8 mouse cellular contexts compared by ENCODE assay signal in genomic region chr2:180103978-180104658, GRCm38 (mm10). TPM values are rescaled to one million over a fixed set of nuclear protein-coding genes. Genes with fewer than 3 reads are reported as not detected.
A peak's percentile ranks its signal among the peaks of the same experiment; 100 is the strongest.
DNase-seq lines count a peak whose midpoint lies in the region; ATAC-seq lines count a peak whose summit lies in the region.
"Had no signal": no experiment of that assay in that cellular context is flagged by ENCODE, and none has a peak within 500 bp of the region (broad histone marks: within the 10 kb centered on the region; RNA-seq: fewer than 3 reads in every experiment).

TSS of gene Hrh3 (minus strand) at chr2:180104488.

- H3K4me2 ChIP-seq in intestine, embryonic 16.5 days (ENCODE audit: low read depth, low read length): peak within 1 kb of the TSS; percentile 98
- H3K4me2 ChIP-seq in limb, embryonic 12.5 days: peak within 1 kb of the TSS; percentile 99
- H3K4me2 ChIP-seq in midbrain, embryonic 12.5 days (replicated peaks): peak within 1 kb of the TSS; percentile 83

- peak; percentile 89 for ATAC-seq in intestine, embryonic 16.5 days
- ATAC-seq in limb, embryonic 12.5 days (ENCODE audit: insufficient number of reproducible peaks, insufficient read depth, low FRiP score, low TSS enrichment, low read depth): peak; percentile 85
- ATAC-seq in midbrain, embryonic 12.5 days (ENCODE audit: low FRiP score, low read depth): peak; percentile 79

- no peak within 1 kb of the TSS for H3K27ac ChIP-seq in intestine, embryonic 16.5 days (ENCODE audit: low read length)
- H3K27ac ChIP-seq in limb, embryonic 12.5 days: no peak within 1 kb of the TSS
- H3K27ac ChIP-seq in midbrain, embryonic 12.5 days (replicated peaks): peak within 1 kb of the TSS; percentile 40; the same call in 1 of the 2 replicates
- H3K27ac ChIP-seq: macrophage had no signal

- H3K4me1 ChIP-seq in intestine, embryonic 16.5 days (ENCODE audit: control insufficient read depth, insufficient read depth, low read length): peaks cover 16% of the 10 kb centered on the region
- peaks cover 22% of the 10 kb centered on the region for H3K4me1 ChIP-seq in limb, embryonic 12.5 days (replicated peaks)
- peaks cover 44% of the 10 kb centered on the region for H3K4me1 ChIP-seq in midbrain, embryonic 12.5 days

- peak; percentile 95 for DNase-seq in adrenal gland, adult 2 months
- DNase-seq in cerebellum, postnatal 25 days: peak; percentile 74 to 86
- DNase-seq in gastrocnemius, postnatal 36 days: peak; percentile 57 to 73
- peak; percentile 61 to 69 for DNase-seq in spleen, postnatal 14 days (ENCODE audit: low spot score in 2 of 2)

- H3K9me3 ChIP-seq in intestine, embryonic 16.5 days (ENCODE audit: control insufficient read depth, low read length): no peaks in the 10 kb centered on the region
- no peaks in the 10 kb centered on the region for H3K9me3 ChIP-seq in limb, embryonic 12.5 days
- no peaks in the 10 kb centered on the region for H3K9me3 ChIP-seq in midbrain, embryonic 12.5 days

- 0 out of 2 replicates have a peak within 1 kb of the TSS, but pooled peaks have one; percentile 29 for H3K9ac ChIP-seq in intestine, embryonic 16.5 days (ENCODE audit: low read depth, low read length)
- 0 out of 2 replicates have a peak within 1 kb of the TSS, but pooled peaks have one; percentile 31 for H3K9ac ChIP-seq in limb, embryonic 12.5 days (replicated peaks)
- H3K9ac ChIP-seq in midbrain, embryonic 12.5 days (replicated peaks): peak within 1 kb of the TSS; percentile 65

- peaks cover 59% of the 10 kb centered on the region for H3K27me3 ChIP-seq in intestine, embryonic 16.5 days (replicated peaks; ENCODE audit: control insufficient read depth, insufficient read depth, low read length)
- H3K27me3 ChIP-seq in limb, embryonic 12.5 days: peaks cover 85% of the 10 kb centered on the region
- H3K27me3 ChIP-seq in midbrain, embryonic 12.5 days: peaks cover 76% of the 10 kb centered on the region

- peak within 1 kb of the TSS; percentile 61 for H3K4me3 ChIP-seq in intestine, embryonic 16.5 days (ENCODE audit: low read length)
- peak within 1 kb of the TSS; percentile 53 for H3K4me3 ChIP-seq in limb, embryonic 12.5 days (replicated peaks)
- H3K4me3 ChIP-seq in midbrain, embryonic 12.5 days: peak within 1 kb of the TSS; percentile 60

- no peaks in the 10 kb centered on the region for H3K36me3 ChIP-seq in intestine, embryonic 16.5 days (ENCODE audit: control insufficient read depth, insufficient read depth, low read length)
- H3K36me3 ChIP-seq in limb, embryonic 12.5 days: no peaks in the 10 kb centered on the region
- no peaks in the 10 kb centered on the region for H3K36me3 ChIP-seq in midbrain, embryonic 12.5 days

- under 1% methylated on average over 76 of the region's 87 CpGs for WGBS in intestine, embryonic 16.5 days
- WGBS in limb, embryonic 12.5 days: under 1% methylated on average over 81 of the region's 87 CpGs
- WGBS in midbrain, embryonic 12.5 days: under 1% methylated on average over 67 of the region's 87 CpGs

- intact Hi-C loops in gastrocnemius, postnatal 36 days (cut with DNase I): no loop called here

RNA-seq across cellular contexts. Expression of gene Hrh3, which starts in this region (rescaled TPM):
- total RNA-seq in adrenal gland, adult 2 months (2021): not detected
- polyA plus RNA-seq in adrenal gland, adult 2 months (2012; rRNA removed): 0.16 and 0.86 TPM in 2 replicates
- not detected for total RNA-seq in gastrocnemius, postnatal 36 days (2021)
- polyA plus RNA-seq in intestine, embryonic 16.5 days (2015; fragmentation: Nextera tagmentation; extraction: Ambion mirVana): 0.07 and 0.09 TPM in 2 replicates
- 0.15 and 0.27 TPM in 2 replicates for polyA plus RNA-seq in limb, embryonic 12.5 days (2016; fragmentation: Nextera tagmentation; extraction: Ambion mirVana)
- polyA plus RNA-seq in midbrain, embryonic 12.5 days (2016; fragmentation: Nextera tagmentation; extraction: Ambion mirVana): 4.1 and 4.8 TPM in 2 replicates
- polyA plus RNA-seq: macrophage had no signal

Comparison
In these comparisons a context has a peak if more than half of its experiments do, and no peak if none do; other contexts are left out.
1. Peak in DNase-seq in adrenal gland, adult 2 months; RNA of the gene not detected or under 1 TPM.
2. Peak in DNase-seq in gastrocnemius, postnatal 36 days; RNA of the gene not detected or under 1 TPM.
3. Peak in ATAC-seq, H3K4me3 ChIP-seq, H3K9ac ChIP-seq and H3K4me2 ChIP-seq in intestine, embryonic 16.5 days; RNA of the gene not detected or under 1 TPM.
4. Peak in ATAC-seq, H3K4me3 ChIP-seq, H3K9ac ChIP-seq and H3K4me2 ChIP-seq in limb, embryonic 12.5 days; RNA of the gene not detected or under 1 TPM.